Mouse (Mus musculus) liver, postnatal 0 days (tissue): ENCODE data around the gene Dgkb. TPM values are rescaled to one million over a fixed set of nuclear protein-coding genes. Genes with fewer than 3 reads are reported as not detected.

ENCODE experiments used
- ATAC-seq: fragments of 200-750 bp; cut with Nextera tagmentation; 2 replicates; pipeline ENCODE4 v1.8.0; 2017; ENCODE audit warnings: mild to moderate bottlenecking, moderate library complexity
- DNase-seq: peaks from one replicate; pipeline ENCODE4 v3.0.0-alpha.2; 2016
- H3K27ac ChIP-seq: fragments of 300-500 bp; sonication (generic); 2 replicates; pipeline ENCODE4 v1.5.1; 2014; ENCODE audit warnings: antibody characterized with exemption, moderate library complexity, mild to moderate bottlenecking, low read depth
- H3K27me3 ChIP-seq: fragments of 300-500 bp; sonication (generic); 2 replicates; pipeline ENCODE4 v1.6.1; 2014; ENCODE audit warnings: low read length, control low read depth, mixed read lengths; ENCODE audit not compliant: insufficient read depth
- H3K36me3 ChIP-seq: fragments of 300-500 bp; sonication (generic); replicated peaks from 2 replicates; pipeline ENCODE4 v1.6.1; 2014; ENCODE audit warnings: mild to moderate bottlenecking, control low read depth, low read length, moderate library complexity, mixed read lengths; ENCODE audit not compliant: insufficient read depth
- H3K4me1 ChIP-seq: fragments of 300-500 bp; sonication (generic); 2 replicates; pipeline ENCODE4 v1.6.1; 2014; ENCODE audit warnings: antibody characterized with exemption, mild to moderate bottlenecking, control low read depth; ENCODE audit not compliant: insufficient read depth
- H3K4me2 ChIP-seq: fragments of 300-500 bp; sonication (generic); 2 replicates; pipeline ENCODE4 v1.6.1; 2014; ENCODE audit warnings: low read depth, mild to moderate bottlenecking, low read length, moderate library complexity, mixed read lengths
- H3K4me3 ChIP-seq: fragments of 300-500 bp; sonication (generic); 2 replicates; pipeline ENCODE4 v1.5.1; 2014; ENCODE audit warnings: low read depth, low read length
- H3K9ac ChIP-seq: fragments of 300-500 bp; sonication (generic); replicated peaks from 2 replicates; pipeline ENCODE4 v1.6.1; 2014; ENCODE audit warnings: mild to moderate bottlenecking, moderate library complexity
- H3K9me3 ChIP-seq: fragments of 300-500 bp; sonication (generic); 2 replicates; pipeline ENCODE4 v1.6.1; 2016; ENCODE audit warnings: mild to moderate bottlenecking, control low read depth, low read length, mixed read lengths
- CTCF ChIP-seq: sonication (generic); IDR thresholded peaks from 2 replicates; pipeline ENCODE4 v1.5.1; 2016; ENCODE audit warnings: antibody characterized with exemption, low read depth
- EP300 ChIP-seq: IDR thresholded peaks from 2 replicates; pipeline ENCODE4 v1.6.1; 2016; ENCODE audit warnings: antibody characterized with exemption, low read depth, mild to moderate bottlenecking
- WGBS: fragments of 180-500 bp; shearing (Covaris S2); extraction: QIAGEN DNeasy Blood & Tissue Kit; methylation state at CpG from one replicate; pipeline ENCODE4 v1.1.7; 2014; ENCODE audit not compliant: insufficient replicate concordance; 5-methylcytosine and 5-hydroxymethylcytosine counted together
- polyA plus RNA-seq: library from polyadenylated mRNA; unstranded; fragments of >200 nt; fragmentation: Nextera tagmentation; extraction: Ambion mirVana; gene quantifications from 2 replicates; pipeline ENCODE4 v1.2.1, GENCODE M21; 2015

Dgkb gene
- polyA plus RNA-seq, 1 experiment from 2014 or later, result not detected

GRCm38 (mm10) chr12:37985352-37985751 lies 167.8 kb downstream of the Dgkb start:
- Histone ChIP-seq H3K9me3 (no peaks in the 10 kb centered on the region), H3K4me1 (no peaks in the 10 kb centered on the region), H3K4me2 (no peak overlapping the region), H3K27ac (no peak overlapping the region), H3K27me3 (no peaks in the 10 kb centered on the region), H3K9ac (no peak overlapping the region), H3K36me3 (no peaks in the 10 kb centered on the region), H3K4me3 (no peak overlapping the region)
- TF ChIP-seq CTCF, result no peak
- no peak for TF ChIP-seq EP300
- DNase-seq, result no peak
- WGBS, result 24% methylated on average over 1 of the region's 1 CpGs
- no peak for ATAC-seq

DNA sequence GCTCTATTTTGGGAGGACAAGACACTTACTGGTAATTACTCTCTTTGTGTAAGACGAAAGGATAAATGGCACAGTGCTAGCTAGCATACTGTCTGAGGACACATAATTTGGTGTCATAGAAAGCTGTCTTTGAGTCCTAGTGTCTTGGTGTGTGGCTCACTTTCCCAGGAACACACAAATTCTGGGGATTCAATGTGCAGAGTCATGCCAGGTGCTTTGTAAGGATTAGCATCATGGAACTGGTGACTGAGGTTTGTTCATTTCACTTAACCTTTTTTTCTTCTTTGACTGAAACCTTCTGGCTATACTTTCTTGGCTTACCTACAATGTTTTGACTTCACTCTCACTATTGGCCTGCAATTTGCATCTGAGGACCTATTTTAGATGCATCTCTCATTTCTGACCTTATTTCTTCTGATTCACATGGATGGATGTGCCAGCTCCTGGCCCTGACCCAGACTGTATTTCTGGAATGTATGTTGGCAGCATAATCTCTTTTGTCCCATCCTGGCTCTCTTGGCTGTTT lies 170.6 kb downstream of the Dgkb start:
- ATAC-seq, result no peak
- 74% methylated on average over 1 of the region's 1 CpGs for WGBS
- Histone ChIP-seq H3K4me3 (no peak overlapping the region), H3K4me2 (no peak overlapping the region), H3K4me1 (no peaks in the 10 kb centered on the region), H3K9me3 (no peaks in the 10 kb centered on the region), H3K9ac (no peak overlapping the region), H3K36me3 (no peaks in the 10 kb centered on the region), H3K27me3 (no peaks in the 10 kb centered on the region), H3K27ac (no peak overlapping the region)
- no peak for TF ChIP-seq EP300
- TF ChIP-seq CTCF, result no peak
- DNase-seq, result no peak

GRCm38 (mm10) chr12:37993221-37993620 lies 175.7 kb downstream of the Dgkb start:
- Histone ChIP-seq H3K36me3 (no peaks in the 10 kb centered on the region), H3K27ac (no peak overlapping the region), H3K4me3 (no peak overlapping the region), H3K4me2 (no peak overlapping the region), H3K27me3 (no peaks in the 10 kb centered on the region), H3K9me3 (no peaks in the 10 kb centered on the region), H3K9ac (no peak overlapping the region), H3K4me1 (no peaks in the 10 kb centered on the region)
- DNase-seq, result no peak
- 77% methylated on average over 1 of the region's 1 CpGs for WGBS
- ATAC-seq, result no peak
- no peak for TF ChIP-seq EP300
- TF ChIP-seq CTCF, result no peak

- Histone ChIP-seq H3K9ac (no peak overlapping the region), H3K4me3 (no peak overlapping the region), H3K27ac (no peak overlapping the region), H3K4me2 (no peak overlapping the region), H3K9me3 (no peaks in the 10 kb centered on the region), H3K27me3 (no peaks in the 10 kb centered on the region), H3K36me3 (no peaks in the 10 kb centered on the region), H3K4me1 (no peaks in the 10 kb centered on the region)
- DNase-seq (no peak), ATAC-seq (no peak)
- TF ChIP-seq CTCF, result no peak
- TF ChIP-seq EP300, result no peak
- 80% methylated on average over 6 of the region's 6 CpGs for WGBS
These were observed 179.0 kb downstream of the Dgkb start for GRCm38 (mm10) chr12:37996417-37996946.

DNA sequence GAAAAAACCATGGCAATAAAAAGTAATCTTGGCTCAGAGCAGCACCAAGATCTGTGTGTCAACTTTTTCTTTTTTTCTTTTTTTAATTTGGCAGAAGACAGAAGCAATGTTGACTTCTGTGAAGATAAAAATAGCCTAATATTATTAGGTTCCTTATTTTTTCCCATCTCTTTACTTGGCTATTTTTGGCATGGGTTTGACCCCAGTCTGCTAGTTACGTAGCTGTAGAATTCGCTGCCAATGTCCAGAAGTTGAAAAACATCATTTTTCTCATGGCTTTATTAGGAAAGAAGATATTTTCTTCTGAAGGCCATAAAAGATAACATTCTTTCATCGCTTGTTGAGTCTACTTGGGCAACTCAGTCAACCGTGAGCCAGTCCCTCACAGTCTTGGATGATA lies 200.1 kb downstream of the Dgkb start:
- no peaks in the 10 kb centered on the region for H3K9me3 ChIP-seq
- ATAC-seq (no peak), DNase-seq (no peak)
- no peak overlapping the region for H3K27ac ChIP-seq
- no peaks in the 10 kb centered on the region for H3K27me3 ChIP-seq
- TF ChIP-seq CTCF (no peak), EP300 (no peak)
- H3K36me3 ChIP-seq, result no peaks in the 10 kb centered on the region
- 74% methylated on average over 4 of the region's 4 CpGs for WGBS
- no peak overlapping the region for H3K9ac ChIP-seq
- no peaks in the 10 kb centered on the region for H3K4me1 ChIP-seq
- H3K4me3 ChIP-seq, result no peak overlapping the region
- no peak overlapping the region for H3K4me2 ChIP-seq

- H3K4me1 ChIP-seq, result no peaks in the 10 kb centered on the region
- no peak overlapping the region for H3K9ac ChIP-seq
- no peaks in the 10 kb centered on the region for H3K36me3 ChIP-seq
- no peaks in the 10 kb centered on the region for H3K27me3 ChIP-seq
- H3K9me3 ChIP-seq, result no peaks in the 10 kb centered on the region
- WGBS, result 85% methylated on average over 5 of the region's 5 CpGs
- no peak for DNase-seq
- ATAC-seq, result no peak
- H3K27ac ChIP-seq, result no peak overlapping the region
- H3K4me3 ChIP-seq, result no peak overlapping the region
- H3K4me2 ChIP-seq, result no peak overlapping the region
- TF ChIP-seq CTCF (no peak), EP300 (no peak)
These were observed 229.7 kb downstream of the Dgkb start for GRCm38 (mm10) chr12:38047256-38047655.

- DNase-seq (no peak), ATAC-seq (no peak)
- H3K27ac ChIP-seq, result no peak overlapping the region
- no peak overlapping the region for H3K9ac ChIP-seq
- H3K36me3 ChIP-seq, result no peaks in the 10 kb centered on the region
- no peak overlapping the region for H3K4me3 ChIP-seq
- TF ChIP-seq CTCF (no peak), EP300 (no peak)
- WGBS, result 64% methylated on average over 3 of the region's 3 CpGs
- H3K9me3 ChIP-seq, result no peaks in the 10 kb centered on the region
- no peaks in the 10 kb centered on the region for H3K4me1 ChIP-seq
- H3K4me2 ChIP-seq, result no peak overlapping the region
- no peaks in the 10 kb centered on the region for H3K27me3 ChIP-seq
These were observed 270.7 kb downstream of the Dgkb start for GRCm38 (mm10) chr12:38088224-38088623.
